Mouse (Mus musculus) ES-Bruce4 (cell line): ENCODE results near the gene Prrc2a.

ENCODE experiments used
- CTCF ChIP-seq: IDR thresholded peaks from one replicate; pipeline ENCODE4 v1.8.1; 2011; ENCODE audit warnings: low read depth, low read length
- EP300 ChIP-seq: IDR thresholded peaks from 2 replicates; pipeline ENCODE4 v1.6.1; 2011; ENCODE audit warnings: low read depth, low read length; ENCODE audit not compliant: insufficient read depth
- POLR2A ChIP-seq: IDR thresholded peaks from one replicate; pipeline ENCODE4 v1.8.1; 2011; ENCODE audit warnings: low read length; ENCODE audit not compliant: insufficient read depth

DNA sequence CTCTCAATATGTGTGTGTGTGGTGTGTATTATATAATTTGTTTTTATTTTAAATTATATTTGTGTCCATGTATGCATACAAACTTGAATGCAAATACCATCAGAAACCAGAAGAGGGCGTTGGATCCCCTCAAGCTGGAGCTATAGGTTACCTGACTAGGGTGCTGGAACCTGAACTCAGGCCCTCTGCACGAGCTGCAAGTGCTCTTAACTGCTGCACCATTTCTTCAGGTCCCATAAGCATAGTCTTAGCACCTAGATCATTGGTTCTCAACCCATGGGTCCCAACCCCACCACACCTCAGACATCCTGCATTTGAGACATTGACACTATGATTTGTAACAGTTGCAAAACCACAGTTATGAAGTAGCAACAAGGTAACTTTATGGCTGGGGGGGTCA, 27.0 kb upstream of the Prrc2a start:
- TF ChIP-seq CTCF: peak; percentile 16
- no peak for TF ChIP-seq POLR2A
- no peak for TF ChIP-seq EP300
